Mouse (Mus musculus): ENCODE measurements around the gene Sash3.

Gene Sash3

DNA sequence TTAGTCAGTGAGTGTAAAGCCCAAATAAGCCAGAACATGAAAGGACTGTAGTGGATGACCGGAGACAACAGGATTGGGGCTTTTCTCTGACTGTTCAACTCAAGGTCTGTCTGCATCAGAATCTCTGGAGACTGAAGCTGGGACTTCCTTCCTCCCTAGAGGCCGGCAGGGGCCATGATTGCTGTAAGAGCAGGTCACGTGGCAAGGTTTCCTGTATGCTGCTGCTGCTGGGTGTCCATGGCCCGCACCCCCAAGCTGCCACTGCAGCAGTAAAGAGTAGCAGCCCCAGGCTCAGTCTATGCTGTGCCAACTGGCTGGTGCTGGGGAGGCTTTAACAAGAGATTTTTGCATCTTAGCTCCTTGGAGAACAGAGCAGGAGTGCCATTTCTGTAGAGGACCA, at the start of gene Sash3:
Gene Sash3 (plus strand): TSS at position 175 of the 400 bp plus-strand sequence.
- no peak for DNase-seq

DNA sequence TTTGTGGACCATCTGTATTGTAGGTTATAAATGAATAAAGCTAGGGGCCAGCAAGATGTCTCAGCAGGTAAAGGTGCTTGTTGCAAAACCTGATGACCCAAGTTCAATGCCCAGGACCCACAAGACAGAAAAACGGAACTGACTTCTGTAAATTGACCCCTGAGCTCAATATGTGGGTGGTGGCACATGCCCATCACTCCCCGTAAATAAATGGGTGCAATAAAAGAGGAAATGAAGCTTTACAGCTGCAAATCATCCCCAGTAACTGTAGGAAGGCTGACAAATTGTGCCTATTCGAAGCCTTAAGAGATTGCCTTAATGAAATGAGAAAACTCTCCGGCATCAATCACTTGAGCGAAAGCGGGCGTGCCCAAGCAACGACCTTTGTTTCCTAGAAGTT, 49.7 kb upstream of the Sash3 start:
- no peak for DNase-seq

DNA sequence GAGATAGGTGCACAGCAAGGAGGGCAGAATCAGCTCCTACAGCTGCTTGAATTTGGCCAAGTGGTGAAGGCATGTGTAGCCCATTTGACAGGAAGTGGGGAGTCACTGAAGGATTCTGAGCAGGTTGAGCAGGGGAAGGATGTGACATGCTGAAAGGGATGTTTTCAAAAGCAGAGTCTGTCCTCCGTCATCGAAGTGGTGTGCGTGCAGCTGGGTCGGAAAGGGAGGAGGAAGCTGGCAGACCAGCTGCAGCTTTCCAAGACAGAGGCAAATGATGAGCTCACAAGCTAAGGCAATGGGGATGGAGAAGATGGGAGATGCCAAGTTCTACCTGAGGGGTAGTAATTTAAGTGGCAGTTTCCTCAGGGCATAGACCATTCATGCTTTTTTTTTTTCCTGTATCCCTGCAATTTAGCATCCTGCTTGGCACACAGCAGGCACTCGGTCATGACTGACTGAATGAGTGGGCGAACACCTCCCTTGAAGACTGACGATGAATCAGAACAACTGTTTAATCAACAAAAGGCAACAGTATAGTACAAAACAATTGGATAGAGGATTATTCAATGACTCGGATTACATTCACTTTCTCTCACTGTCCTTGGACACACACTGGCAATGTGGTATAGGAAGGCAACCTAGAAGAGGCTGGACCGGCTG, 47.6 kb upstream of the Sash3 start:
- no peak for DNase-seq

DNA sequence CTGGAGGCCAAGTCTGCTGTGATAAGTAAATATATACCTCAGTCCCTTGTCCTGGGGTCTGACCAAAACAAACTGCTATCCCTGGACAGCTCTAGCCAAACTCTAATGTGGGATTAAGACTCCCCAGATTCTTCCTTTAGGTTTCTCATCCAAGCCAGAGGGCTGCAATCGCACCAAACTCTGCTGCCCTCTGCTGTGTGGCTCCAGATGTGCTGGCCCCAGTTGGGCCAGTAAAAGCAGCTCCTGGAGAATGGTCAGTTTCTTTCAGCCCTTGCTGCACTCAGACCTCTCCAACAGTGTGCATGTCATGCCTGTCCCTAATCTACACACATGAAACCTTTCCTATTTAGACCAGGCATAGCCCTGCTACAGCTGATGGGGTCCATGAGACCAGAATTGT, 46.4 kb upstream of the Sash3 start:
- peak in 1 of 2 experiments; percentile 17 for DNase-seq

DNA sequence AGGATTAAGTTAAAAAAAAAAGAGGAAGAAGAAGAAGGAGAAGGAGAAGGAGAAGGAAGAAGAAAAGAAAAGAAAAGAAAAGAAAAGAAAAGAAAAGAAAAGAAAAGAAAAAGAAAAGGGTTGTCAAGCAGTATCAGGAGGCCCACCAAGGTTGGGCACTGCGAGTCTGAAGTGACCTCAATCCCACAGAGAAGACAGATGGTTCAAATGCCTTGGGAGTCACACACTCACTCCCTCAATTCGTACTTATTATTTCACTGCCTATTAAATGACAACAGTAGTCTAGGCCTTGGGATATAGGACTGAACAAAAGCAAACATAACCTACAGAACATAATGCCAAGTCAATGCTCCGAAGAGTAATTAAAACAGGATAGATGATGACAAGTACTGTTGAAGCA, 43.0 kb upstream of the Sash3 start:
- no peak for DNase-seq

DNA sequence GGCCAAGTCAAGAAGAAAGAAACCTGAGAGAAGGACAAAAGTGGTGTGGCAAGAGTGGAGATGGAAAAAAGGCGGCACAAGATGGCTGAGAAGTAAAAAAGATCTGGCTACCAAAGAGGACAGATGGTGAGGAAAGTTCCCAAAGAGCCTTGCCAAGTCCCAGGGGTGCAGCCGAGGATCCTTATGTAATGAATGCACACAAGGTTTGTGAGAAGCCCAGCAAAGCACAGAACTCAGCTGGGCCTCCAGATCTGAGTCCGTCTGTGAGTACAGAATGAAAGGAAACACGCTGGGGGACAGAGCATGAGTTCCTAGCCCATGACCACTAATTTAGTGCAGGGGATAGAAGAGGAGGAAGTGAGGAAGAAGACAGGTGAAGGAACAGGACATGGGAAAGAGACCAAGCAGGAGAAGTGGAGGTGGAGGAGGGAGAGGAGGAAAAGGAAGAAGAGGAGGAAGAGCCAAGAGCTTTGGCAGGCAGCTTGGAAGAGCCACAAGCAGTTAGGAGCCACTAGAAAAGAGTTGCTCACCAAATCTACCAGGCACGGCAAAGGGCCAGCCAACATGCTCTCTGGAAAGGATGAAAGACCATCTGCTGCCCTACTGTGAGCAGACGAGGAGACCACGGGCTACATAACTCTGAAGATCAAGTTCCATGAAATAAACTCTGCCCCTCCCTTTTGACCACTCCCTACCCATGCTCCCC, 41.3 kb upstream of the Sash3 start:
- no peak for DNase-seq

DNA sequence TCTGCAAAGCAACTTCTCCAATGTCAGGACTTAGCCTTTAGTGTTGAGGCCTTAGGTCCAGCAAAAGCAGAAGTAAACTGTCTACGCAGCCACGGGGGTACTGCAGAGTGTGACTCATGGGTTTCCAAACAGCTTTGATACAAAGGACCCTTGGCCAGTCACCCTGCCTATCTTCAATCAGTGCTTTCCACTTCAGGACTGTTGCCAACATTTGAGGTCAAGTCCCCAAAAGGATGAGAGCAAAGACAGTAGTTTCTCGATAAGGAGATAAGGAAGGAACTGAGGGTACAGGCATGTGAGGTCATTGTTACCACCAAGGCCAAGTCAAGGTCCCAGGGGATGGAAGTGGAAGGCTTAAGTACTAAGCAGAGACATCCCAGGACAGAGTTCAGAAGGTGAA, 40.0 kb upstream of the Sash3 start:
- peak; percentile 30 to 38 for DNase-seq

DNA sequence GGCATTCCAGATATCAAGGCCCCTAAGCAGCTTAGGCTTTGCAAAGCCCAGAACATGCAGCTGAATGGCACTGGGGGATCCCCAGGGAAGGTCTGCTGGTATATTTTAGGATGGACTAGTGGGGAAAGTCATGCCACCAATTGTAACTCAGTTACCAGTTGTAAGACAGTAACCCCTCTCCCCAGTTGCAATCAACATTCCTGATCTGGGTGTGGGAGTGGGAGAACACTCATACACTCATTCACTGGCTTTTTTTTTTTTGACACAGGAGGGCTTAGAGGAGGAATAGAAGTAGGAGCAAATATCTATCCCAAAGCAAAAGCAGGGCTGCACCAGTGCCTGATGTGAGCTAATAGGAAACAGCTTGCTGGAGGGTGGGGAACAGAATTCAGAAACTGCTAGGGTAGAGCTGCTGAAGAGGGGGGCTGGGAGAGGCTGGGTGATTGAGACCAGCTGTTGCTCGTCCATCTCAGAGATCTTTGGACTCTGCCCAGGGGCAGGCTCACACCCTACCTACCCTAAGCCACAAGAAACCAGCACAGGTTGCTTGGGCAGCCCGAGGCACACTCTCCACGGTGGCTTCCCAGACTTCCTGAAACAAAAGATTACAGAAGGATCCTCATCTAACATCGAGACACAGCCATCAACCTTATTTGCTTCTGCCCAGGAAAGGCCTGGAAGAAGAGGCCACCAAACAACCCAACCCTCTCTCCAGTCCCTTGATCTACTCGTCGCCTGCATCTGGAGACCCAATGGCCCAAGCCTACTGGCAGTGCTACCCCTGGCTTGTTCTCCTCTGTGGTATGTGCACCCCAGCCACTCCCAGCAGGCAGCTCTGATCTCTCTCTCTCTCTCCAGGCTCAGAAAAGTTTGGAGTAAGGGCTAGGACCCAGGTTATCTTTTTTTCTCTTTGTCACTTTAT, 37.6 kb upstream of the Sash3 start, which contains the start of gene Xpnpep2:
Gene Xpnpep2 (plus strand): TSS at position 332 of the 922 bp plus-strand sequence.
- DNase-seq = peak; percentile 26 to 42

DNA sequence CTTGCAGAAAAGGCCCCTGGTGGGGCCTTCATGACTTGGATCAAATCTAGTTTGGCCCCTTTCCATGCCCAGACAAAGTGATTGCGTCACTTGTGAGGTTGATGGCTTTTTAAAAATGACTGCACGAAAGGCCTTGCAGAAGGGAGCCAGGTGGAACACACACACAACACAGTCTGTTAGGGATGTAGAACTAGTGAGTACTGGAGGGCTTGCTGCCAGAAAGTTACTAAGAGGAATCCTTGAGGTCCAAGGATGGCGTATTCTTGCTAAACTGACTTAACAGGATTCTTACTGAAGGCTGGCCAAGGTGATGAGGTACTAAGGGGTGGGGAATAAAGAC, 37.0 kb upstream of the Sash3 start:
- DNase-seq = no peak

DNA sequence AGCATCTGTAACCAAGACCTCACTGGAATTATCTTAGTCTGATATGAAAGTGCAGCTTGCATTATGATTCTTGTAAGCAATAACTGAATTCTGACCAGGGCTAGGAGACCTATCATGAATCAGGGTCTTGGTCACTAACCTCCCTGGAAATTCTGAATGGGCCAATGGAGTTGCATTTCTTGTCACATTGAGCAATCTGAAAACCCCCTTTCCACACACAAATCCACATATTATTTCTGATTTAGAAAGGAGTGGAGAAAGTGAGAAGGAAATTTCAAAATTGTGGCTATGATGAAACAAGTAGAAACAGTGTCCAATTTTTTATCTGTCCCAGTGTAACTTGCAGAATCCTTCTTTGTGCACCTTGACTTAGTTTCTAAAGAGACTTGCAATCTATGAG, 26.9 kb upstream of the Sash3 start:
- DNase-seq = no peak

DNA sequence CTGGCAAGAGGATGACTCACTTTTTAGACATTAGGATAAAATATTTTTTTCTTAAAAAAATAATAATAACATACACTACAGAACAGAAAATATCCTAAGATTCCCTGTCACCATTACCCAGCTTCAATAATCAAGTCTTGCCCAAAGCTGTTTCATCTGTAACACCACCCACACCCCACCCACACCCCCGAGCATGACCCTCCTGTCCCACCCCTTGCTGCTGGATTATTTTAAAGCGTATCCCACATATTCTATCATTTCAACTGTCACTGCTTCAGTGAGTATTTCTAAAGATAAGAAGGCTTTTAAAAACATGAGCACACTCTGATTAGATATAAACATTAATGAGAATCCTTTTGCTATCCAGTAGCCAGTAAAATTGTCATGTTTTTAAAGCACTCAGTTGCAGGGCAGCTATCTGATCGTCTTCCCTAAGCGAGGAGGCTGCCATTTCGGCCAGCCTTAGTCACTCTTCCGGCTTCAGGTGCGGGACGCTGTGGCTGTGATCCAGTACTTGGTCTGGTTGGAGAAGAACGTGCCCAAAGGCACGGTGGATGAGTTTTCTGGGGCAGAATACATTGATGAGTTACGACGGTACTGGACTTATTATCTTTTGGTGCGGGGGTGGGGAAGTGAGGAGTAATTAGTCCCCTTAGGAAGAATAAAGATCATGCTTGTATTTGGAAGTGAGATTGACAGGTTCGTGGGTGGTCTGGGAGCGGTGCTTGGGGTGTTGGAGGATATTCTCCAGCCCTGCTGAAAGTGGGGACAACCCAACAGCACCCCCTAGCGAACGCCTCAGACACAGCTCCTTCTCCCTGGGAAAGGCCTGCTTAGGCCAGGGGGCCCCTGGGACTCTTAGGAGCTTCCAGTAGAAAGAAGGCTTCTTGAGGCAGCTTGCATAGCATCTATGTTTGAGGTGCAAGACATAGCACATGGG, 21.8 kb upstream of the Sash3 start:
- peak; percentile 15 to 51 for DNase-seq

DNA sequence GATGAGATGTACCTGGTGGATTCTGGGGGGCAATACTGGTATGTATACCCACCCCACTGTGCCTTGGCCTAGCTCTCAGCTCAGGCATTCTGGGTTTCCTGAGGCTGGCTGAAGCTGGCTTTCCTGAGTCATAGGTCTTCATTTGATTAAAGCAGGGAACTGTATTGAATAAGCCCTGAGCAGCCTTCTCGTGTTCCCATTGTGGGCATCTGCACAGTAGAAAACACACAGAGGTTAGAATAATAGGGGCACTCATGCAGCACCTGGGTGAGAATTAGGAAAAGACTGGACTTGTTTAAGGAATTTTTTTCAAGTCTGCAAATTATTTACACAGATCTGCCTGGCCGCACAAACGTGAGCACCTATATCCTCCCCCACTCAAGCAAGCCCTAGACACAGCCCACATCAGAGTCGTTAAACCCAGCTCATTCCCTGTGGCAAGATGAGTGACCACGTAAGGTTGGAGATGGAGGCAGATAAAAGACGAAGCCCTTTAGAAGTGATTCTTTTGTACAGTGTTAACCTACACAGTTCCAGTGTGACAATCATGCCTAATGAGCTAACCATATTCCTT, 19.2 kb upstream of the Sash3 start:
- DNase-seq = no peak

DNA sequence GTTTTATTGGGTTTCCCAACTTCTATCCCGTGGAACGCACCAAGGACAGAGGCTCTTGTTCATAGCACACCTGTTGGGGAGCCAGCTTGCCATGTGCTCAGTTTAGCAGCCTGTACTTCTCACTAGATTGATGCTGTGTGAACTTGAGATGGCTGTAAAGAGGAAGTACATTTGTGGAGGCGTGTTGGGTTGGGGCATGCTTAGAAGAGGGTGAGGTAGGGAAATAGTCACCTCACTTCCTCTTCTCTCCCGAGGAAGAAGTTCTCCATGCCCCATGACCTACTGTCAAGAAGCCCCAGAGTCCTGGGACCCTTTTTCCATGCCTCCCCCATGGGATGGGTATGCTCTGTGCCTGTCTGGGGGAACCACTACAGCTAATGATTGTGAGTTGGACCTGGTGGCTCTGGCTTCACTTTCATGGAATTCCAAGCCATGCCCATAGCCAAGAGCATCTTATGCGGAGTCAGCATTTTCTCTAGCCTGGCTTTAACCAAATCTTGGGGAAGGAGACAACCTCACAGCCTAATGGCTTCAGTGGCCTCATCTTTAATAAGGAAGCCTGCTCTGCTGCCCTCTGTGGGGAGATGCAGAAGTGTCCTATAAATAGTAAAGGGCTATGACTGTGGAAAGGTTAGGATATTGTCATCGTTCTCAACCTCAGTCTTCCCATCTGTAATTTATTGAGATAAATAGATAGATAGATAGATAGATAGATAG, 18.6 kb upstream of the Sash3 start:
- DNase-seq = no peak

DNA sequence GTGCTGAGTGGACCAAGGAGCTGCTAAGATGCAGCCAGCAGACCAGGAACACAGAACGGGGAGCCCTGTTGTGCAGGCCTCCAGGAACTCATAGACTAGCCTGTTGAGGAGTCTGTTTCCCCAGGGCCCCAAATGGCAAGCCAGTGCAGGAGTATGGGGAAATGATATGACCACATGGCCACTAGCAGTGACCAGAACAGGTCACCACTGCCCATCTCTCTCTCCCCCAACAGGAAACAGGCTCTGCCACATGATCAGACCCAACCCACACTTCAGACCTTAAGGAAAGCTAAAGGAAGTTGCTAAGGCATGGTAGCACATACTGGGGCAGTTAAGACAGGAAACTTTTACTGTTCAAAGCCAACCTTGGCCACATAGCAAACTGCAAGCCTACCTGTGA, 17.1 kb upstream of the Sash3 start:
- no peak for DNase-seq

DNA sequence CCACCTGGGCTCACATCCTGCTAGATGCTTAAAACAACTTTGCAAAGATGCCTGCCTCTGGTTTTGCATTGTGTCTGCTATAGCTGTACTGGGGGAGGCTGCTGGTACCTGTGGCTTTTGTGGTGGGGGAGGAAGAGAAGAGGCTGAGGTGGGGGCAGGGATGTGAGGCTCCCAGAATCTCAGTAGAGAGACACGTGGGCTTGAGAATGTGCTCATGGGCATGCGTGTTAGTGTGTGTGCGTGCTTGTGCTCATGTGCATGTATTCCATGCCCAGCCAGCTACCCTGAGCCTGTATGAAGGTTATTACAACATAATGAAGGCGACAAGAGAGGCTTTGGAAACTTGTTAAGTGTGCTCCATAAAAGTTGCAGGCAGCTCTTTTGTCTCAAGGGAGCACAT, 9.3 kb upstream of the Sash3 start:
- no peak for DNase-seq

DNA sequence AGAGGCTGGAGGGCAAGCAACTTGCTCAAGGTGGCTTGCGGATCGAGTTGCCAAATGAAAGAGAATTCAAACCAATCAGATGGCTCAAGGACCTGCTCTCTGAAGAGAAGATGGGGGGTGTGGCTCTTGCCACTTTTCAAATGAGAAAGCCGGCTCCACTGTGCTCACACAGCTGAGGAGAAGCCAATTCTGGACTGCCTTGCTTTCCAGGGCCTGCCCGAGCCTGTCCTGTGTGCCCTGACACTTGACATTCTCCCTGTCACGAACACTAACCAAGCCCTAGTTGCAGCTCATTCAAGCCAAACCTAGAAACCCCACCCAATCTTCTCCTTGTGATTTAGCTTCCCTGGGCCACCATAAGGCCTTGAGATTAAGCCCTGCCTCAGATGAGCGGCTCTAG, 8.2 kb upstream of the Sash3 start:
- no peak for DNase-seq

DNA sequence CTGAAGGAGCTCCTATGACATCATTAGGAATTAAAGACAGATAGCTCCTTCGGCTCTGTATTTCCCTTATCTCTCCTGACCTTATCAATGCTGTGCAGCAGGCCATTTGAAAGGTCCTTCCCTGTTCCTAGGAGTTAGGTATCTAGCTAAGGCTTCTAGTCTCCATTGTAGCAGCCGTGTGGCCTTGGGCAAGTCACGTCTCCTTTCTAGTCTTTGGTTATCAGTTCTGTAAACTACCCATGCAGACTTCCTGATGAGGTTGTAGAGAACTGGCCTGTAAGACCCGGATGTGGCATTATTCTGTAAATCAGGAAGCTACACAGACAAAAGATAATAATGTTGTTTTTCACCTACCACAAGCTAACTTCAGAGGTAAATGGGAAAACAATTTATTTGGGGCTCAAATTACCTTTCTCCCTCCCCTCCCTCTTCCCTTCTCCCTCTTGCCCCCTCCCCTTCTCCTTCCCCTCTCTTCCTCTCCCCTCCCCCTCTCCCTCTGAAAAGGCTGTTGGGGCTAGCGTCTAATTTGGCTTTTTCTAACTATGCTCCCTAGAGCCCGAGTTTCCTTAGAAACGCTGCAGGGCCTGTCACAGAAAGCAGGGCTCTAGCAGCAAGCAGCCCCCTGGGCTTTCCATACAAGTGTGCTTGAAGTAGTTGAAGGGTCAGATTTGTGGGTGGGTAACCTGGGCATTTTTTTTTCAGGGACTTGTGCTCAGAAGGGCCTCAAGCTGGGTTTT, 7.5 kb upstream of the Sash3 start:
- no peak for DNase-seq

DNA sequence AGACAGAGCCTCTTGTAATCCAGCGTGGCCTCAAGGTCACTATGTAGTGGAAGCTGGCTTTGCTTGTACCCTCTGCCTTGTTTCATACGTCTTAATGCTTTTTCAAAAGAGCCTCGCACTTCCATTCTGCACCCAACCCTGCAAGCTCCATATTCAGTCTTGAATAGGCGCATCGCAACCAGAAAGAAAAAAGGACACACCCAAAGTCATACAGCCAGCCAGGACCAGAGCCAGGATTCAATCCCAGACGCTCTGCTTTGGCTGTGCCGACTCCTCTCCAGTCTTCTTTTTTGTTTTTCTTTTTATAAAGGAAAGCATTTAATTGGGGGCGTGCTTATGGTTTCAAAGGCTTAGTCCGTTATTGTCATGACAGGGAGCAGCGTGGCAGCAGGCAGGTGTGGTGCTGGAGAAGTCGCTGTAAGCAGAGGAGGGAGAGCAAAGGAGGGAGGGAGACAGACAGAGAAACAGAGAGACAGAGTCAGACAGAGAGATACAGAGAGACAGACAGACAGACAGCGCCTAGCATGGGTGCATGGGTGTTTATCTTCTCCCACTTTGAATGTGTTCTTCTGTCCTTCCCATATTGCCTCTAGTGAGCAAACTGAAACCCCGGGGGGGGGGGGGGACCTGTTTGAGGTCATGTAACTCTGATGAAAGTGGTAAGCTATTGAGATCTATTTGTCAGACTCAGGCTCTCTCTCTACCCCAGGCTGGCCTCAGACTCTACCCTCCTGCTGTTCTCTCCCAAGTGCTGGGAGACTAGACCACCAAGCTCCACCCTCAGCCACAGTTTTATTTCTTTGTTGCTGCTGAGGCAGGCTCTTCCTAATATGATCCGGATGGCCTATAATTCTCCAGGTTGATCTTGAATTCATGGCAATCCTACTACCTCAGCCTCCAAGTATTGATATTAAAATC, 6.6 kb upstream of the Sash3 start:
- no peak for DNase-seq

DNA sequence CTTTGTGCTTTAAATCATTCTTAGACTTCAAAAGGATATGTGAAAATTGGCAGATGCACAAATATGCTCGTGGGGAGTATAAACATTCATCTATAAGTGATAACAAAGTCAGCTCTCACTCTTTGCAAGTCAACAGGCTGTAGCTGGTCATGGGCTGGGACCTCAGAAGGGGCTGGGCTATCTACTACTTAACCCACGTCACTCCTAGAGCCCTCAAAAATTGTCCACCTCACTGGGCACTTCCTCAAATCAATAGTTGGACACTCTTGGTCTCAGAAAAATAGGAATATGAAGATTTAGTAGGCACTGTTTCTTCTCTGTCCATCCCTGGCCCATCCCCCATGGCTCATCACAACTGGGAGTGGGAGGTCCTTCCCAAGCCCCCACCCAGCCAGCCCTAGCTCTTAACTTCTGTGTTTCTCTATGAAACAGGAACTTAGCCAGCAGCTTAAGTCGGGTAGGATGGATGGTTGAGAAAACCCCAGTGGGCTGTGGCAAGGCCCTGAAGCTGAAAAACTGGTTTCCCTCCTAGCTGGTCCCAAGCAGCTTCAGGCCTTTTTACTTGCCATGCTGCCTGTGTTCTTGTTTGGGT, 5.9 kb upstream of the Sash3 start:
- DNase-seq = no peak

Measured in kidney, adult 8-10 months (tissue).